Mouse (Mus musculus) hindbrain, embryonic 13.5 days (tissue): ENCODE measurements around the gene Stk26. TPM values are rescaled to one million over a fixed set of nuclear protein-coding genes. Genes with fewer than 3 reads are reported as not detected.

Experiments
- ATAC-seq: fragments of 200-750 bp; cut with Nextera tagmentation; 2 replicates; pipeline ENCODE4 v1.8.0; 2017; ENCODE audit warnings: moderate TSS enrichment; ENCODE audit not compliant: low FRiP score
- H3K27ac ChIP-seq: fragments of 300-500 bp; sonication (generic); 2 replicates; pipeline ENCODE4 v1.5.1; 2015; ENCODE audit warnings: inconsistent platforms, mild to moderate bottlenecking, moderate library complexity
- H3K27me3 ChIP-seq: fragments of 300-500 bp; sonication (generic); 2 replicates; pipeline ENCODE4 v1.6.1; 2015; ENCODE audit warnings: mild to moderate bottlenecking, inconsistent platforms
- H3K36me3 ChIP-seq: fragments of 300-500 bp; sonication (generic); 2 replicates; pipeline ENCODE4 v1.6.1; 2015; ENCODE audit warnings: mild to moderate bottlenecking, inconsistent platforms
- H3K4me1 ChIP-seq: fragments of 300-500 bp; sonication (generic); replicated peaks from 2 replicates; pipeline ENCODE4 v1.6.1; 2015; ENCODE audit warnings: inconsistent platforms
- H3K4me2 ChIP-seq: fragments of 300-500 bp; sonication (generic); 2 replicates; pipeline ENCODE4 v1.6.1; 2015; ENCODE audit warnings: inconsistent platforms, mild to moderate bottlenecking, moderate library complexity
- H3K4me3 ChIP-seq: fragments of 300-500 bp; sonication (generic); 2 replicates; pipeline ENCODE4 v1.5.1; 2015; ENCODE audit warnings: mild to moderate bottlenecking, inconsistent platforms
- H3K9ac ChIP-seq: fragments of 300-500 bp; sonication (generic); 2 replicates; pipeline ENCODE4 v1.6.1; 2015; ENCODE audit warnings: mild to moderate bottlenecking, inconsistent platforms
- H3K9me3 ChIP-seq: fragments of 300-500 bp; sonication (generic); 2 replicates; pipeline ENCODE4 v1.6.1; 2016; ENCODE audit warnings: inconsistent platforms
- WGBS: fragments of 180-500 bp; shearing (Covaris S2); methylation state at CpG from one replicate; pipeline ENCODE4 v1.1.7; 2015; 5-methylcytosine and 5-hydroxymethylcytosine counted together
- polyA plus RNA-seq: library from polyadenylated mRNA; unstranded; fragments of >200 nt; fragmentation: Nextera tagmentation; extraction: Ambion mirVana; gene quantifications from 2 replicates; pipeline ENCODE4 v1.2.1, GENCODE M21; 2015

Stk26 gene
- 0.70 and 0.96 TPM in 2 replicates for polyA plus RNA-seq

- Histone ChIP-seq H3K36me3 (no peaks in the 10 kb centered on the region), H3K27me3 (peaks cover 21% of the 10 kb centered on the region), H3K9ac (peak within 1 kb of the TSS; percentile 53), H3K9me3 (no peaks in the 10 kb centered on the region), H3K4me1 (no peaks in the 10 kb centered on the region), H3K4me3 (peak within 1 kb of the TSS; percentile 45), H3K4me2 (peak within 1 kb of the TSS; percentile 74), H3K27ac (no peak within 1 kb of the TSS)
- 20% methylated on average over 31 of the region's 31 CpGs for WGBS
- peak; percentile 61 for ATAC-seq
Observed at GRCm38 (mm10) chrX:50840847-50841560, at the start of gene Stk26. TSS of gene Stk26 (plus strand) at chrX:50841047.

- no peak overlapping the region for H3K4me2 ChIP-seq
- 0 out of 2 replicates have a peak, but pooled peaks cover 3% of the 10 kb centered on the region for H3K4me1 ChIP-seq
- H3K27ac ChIP-seq: no peak overlapping the region
- no peak for ATAC-seq
- H3K4me3 ChIP-seq: no peak overlapping the region
- peaks cover 39% of the 10 kb centered on the region for H3K27me3 ChIP-seq
- H3K9me3 ChIP-seq: no peaks in the 10 kb centered on the region
- no peak overlapping the region for H3K9ac ChIP-seq
- 57% methylated on average over 4 of the region's 4 CpGs for WGBS
- no peaks in the 10 kb centered on the region for H3K36me3 ChIP-seq
Observed at GRCm38 (mm10) chrX:50793005-50793680, 47.7 kb upstream of the Stk26 start.

GRCm38 (mm10) chrX:50797798-50798197 is 43.0 kb upstream of the Stk26 start:
- ATAC-seq: peak; percentile 49; the same call in 1 of the 2 replicates
- H3K9me3 ChIP-seq: no peaks in the 10 kb centered on the region
- H3K4me3 ChIP-seq: no peak overlapping the region
- 0 out of 2 replicates have a peak, but pooled peaks cover 8% of the 10 kb centered on the region for H3K4me1 ChIP-seq
- 73% methylated on average over 1 of the region's 1 CpGs for WGBS
- no peak overlapping the region for H3K27ac ChIP-seq
- H3K36me3 ChIP-seq: no peaks in the 10 kb centered on the region
- H3K4me2 ChIP-seq: no peak overlapping the region
- no peak overlapping the region for H3K9ac ChIP-seq
- peaks cover 27% of the 10 kb centered on the region for H3K27me3 ChIP-seq

- Histone ChIP-seq H3K9ac (no peak overlapping the region), H3K36me3 (no peaks in the 10 kb centered on the region), H3K27me3 (peaks cover 19% of the 10 kb centered on the region), H3K4me2 (no peak overlapping the region), H3K4me1 (0 out of 2 replicates have a peak, but pooled peaks cover 8% of the 10 kb centered on the region), H3K27ac (no peak overlapping the region), H3K4me3 (no peak overlapping the region), H3K9me3 (no peaks in the 10 kb centered on the region)
- no peak for ATAC-seq
- WGBS: 33% methylated on average over 10 of the region's 10 CpGs
Observed at GRCm38 (mm10) chrX:50798571-50798970, 42.3 kb upstream of the Stk26 start.

- Histone ChIP-seq H3K27me3 (peaks cover 12% of the 10 kb centered on the region), H3K27ac (no peak overlapping the region), H3K4me2 (no peak overlapping the region), H3K9ac (no peak overlapping the region), H3K4me3 (no peak overlapping the region), H3K4me1 (0 out of 2 replicates have a peak, but pooled peaks cover 8% of the 10 kb centered on the region), H3K36me3 (no peaks in the 10 kb centered on the region), H3K9me3 (no peaks in the 10 kb centered on the region)
- no peak for ATAC-seq
- WGBS: 59% methylated on average over 8 of the region's 8 CpGs
Observed at GRCm38 (mm10) chrX:50799656-50800188, 41.1 kb upstream of the Stk26 start.

GRCm38 (mm10) chrX:50805654-50806053 is 35.2 kb upstream of the Stk26 start:
- Histone ChIP-seq H3K36me3 (no peaks in the 10 kb centered on the region), H3K9me3 (no peaks in the 10 kb centered on the region), H3K4me3 (no peak overlapping the region), H3K27ac (no peak overlapping the region), H3K4me2 (no peak overlapping the region), H3K27me3 (no peaks in the 10 kb centered on the region), H3K4me1 (no peaks in the 10 kb centered on the region; the same call in 1 of the 2 replicates), H3K9ac (no peak overlapping the region)
- no peak for ATAC-seq
- 60% methylated on average over 4 of the region's 4 CpGs for WGBS

- Histone ChIP-seq H3K4me3 (no peak overlapping the region), H3K4me1 (no peaks in the 10 kb centered on the region), H3K36me3 (no peaks in the 10 kb centered on the region), H3K27ac (no peak overlapping the region), H3K9ac (no peak overlapping the region), H3K27me3 (no peaks in the 10 kb centered on the region), H3K9me3 (no peaks in the 10 kb centered on the region), H3K4me2 (no peak overlapping the region)
- WGBS: 79% methylated on average over 6 of the region's 6 CpGs
- ATAC-seq: no peak
Observed at GRCm38 (mm10) chrX:50823856-50824255, 17.0 kb upstream of the Stk26 start.

- no peaks in the 10 kb centered on the region for H3K36me3 ChIP-seq
- 85% methylated on average over 3 of the region's 3 CpGs for WGBS
Observed at GRCm38 (mm10) chrX:50835592-50835991, 5.3 kb upstream of the Stk26 start.

GRCm38 (mm10) chrX:50836029-50836691 is 4.7 kb upstream of the Stk26 start:
- no peaks in the 10 kb centered on the region for H3K36me3 ChIP-seq
- no peak overlapping the region for H3K9ac ChIP-seq
- WGBS: 56% methylated on average over 10 of the region's 10 CpGs
- H3K9me3 ChIP-seq: no peaks in the 10 kb centered on the region
- no peak for ATAC-seq
- H3K27ac ChIP-seq: no peak overlapping the region
- H3K4me3 ChIP-seq: no peak overlapping the region
- no peaks in the 10 kb centered on the region for H3K4me1 ChIP-seq
- no peak overlapping the region for H3K4me2 ChIP-seq
- H3K27me3 ChIP-seq: peaks cover 17% of the 10 kb centered on the region

More at GRCm38 (mm10) chrX:50835592-50835991, 5.3 kb upstream of the Stk26 start:
- Histone ChIP-seq H3K4me1 (no peaks in the 10 kb centered on the region), H3K27ac (no peak overlapping the region), H3K4me3 (no peak overlapping the region), H3K4me2 (no peak overlapping the region), H3K27me3 (peaks cover 13% of the 10 kb centered on the region), H3K9me3 (no peaks in the 10 kb centered on the region), H3K9ac (no peak overlapping the region)
- no peak for ATAC-seq

GRCm38 (mm10) chrX:50841587-50841986 is 740 bp downstream of the Stk26 start:
- peak overlapping the region; percentile 74 for H3K4me2 ChIP-seq
- H3K36me3 ChIP-seq: no peaks in the 10 kb centered on the region
- H3K27ac ChIP-seq: no peak overlapping the region
- peak overlapping the region; percentile 53 for H3K9ac ChIP-seq
- no peaks in the 10 kb centered on the region for H3K4me1 ChIP-seq
- peak overlapping the region; percentile 45 for H3K4me3 ChIP-seq
- H3K27me3 ChIP-seq: peaks cover 20% of the 10 kb centered on the region
- 18% methylated on average over 17 of the region's 23 CpGs for whole genome bisulfite sequencing
- H3K9me3 ChIP-seq: no peaks in the 10 kb centered on the region
- peak; percentile 74 for ATAC-seq

- ATAC-seq: no peak; the same call in 1 of the 2 replicates
- Histone ChIP-seq H3K9ac (no peak overlapping the region), H3K9me3 (no peaks in the 10 kb centered on the region), H3K27ac (no peak overlapping the region), H3K4me3 (peak overlapping the region; percentile 45), H3K4me2 (peak overlapping the region; percentile 74), H3K4me1 (no peaks in the 10 kb centered on the region), H3K36me3 (no peaks in the 10 kb centered on the region), H3K27me3 (peaks cover 20% of the 10 kb centered on the region)
- 53% methylated on average over 9 of the region's 9 CpGs for WGBS
Observed at GRCm38 (mm10) chrX:50842046-50842445, 1.2 kb downstream of the Stk26 start.
